Mouse (Mus musculus): Measurements from ENCODE around the gene Cyb561d2. TPM values are rescaled to one million over a fixed set of nuclear protein-coding genes. Genes with fewer than 3 reads are reported as not detected.

Cyb561d2 gene
- polyA plus RNA-seq, 1 experiment, result 33.1 TPM

GRCm38 (mm10) chr9:107586504-107586903 is 44.5 kb upstream of the Cyb561d2 start:
- peaks cover 16% of the 10 kb centered on the region for H3K36me3 ChIP-seq (ENCODE audit: control insufficient read depth, insufficient read depth, low read length)
- peak overlapping the region; percentile 3; the same call in 1 of the 2 replicates for H3K27ac ChIP-seq (ENCODE audit: insufficient read depth, low read length)
- WGBS, result 88% methylated on average over 5 of the region's 5 CpGs
- H3K4me1 ChIP-seq (ENCODE audit: control insufficient read depth, insufficient read depth, insufficient read length), result peaks cover 4% of the 10 kb centered on the region; the same call in 1 of the 2 replicates
- no peak for DNase-seq (ENCODE audit: low read depth in 1 of 2, low spot score in 2 of 2)
- no peak overlapping the region for H3K4me3 ChIP-seq (ENCODE audit: extremely low read depth, insufficient read depth, insufficient read length)
- TF ChIP-seq POLR2A (IDR thresholded peaks at IDR 0.05; ENCODE audit: low read depth, low read length) (no peak), CTCF (IDR thresholded peaks at IDR 0.05; ENCODE audit: extremely low read depth, insufficient read depth, insufficient read length, insufficient replicate concordance) (no peak)
- no peaks in the 10 kb centered on the region for H3K27me3 ChIP-seq (ENCODE audit: control insufficient read depth, insufficient read depth, low read length)

GRCm38 (mm10) chr9:107583174-107583573 is 41.2 kb upstream of the Cyb561d2 start:
- 97% methylated on average over 14 of the region's 14 CpGs for WGBS
- Histone ChIP-seq H3K4me3 (ENCODE audit: extremely low read depth, insufficient read depth, insufficient read length) (no peak overlapping the region), H3K27me3 (ENCODE audit: control insufficient read depth, insufficient read depth, low read length) (no peaks in the 10 kb centered on the region), H3K36me3 (ENCODE audit: control insufficient read depth, insufficient read depth, low read length) (no peaks in the 10 kb centered on the region), H3K27ac (ENCODE audit: insufficient read depth, low read length) (no peak overlapping the region), H3K4me1 (ENCODE audit: control insufficient read depth, insufficient read depth, insufficient read length) (peaks cover 14% of the 10 kb centered on the region; the same call in 1 of the 2 replicates)
- no peak for DNase-seq (ENCODE audit: low read depth in 1 of 2, low spot score in 2 of 2)
- TF ChIP-seq CTCF (IDR thresholded peaks at IDR 0.05; ENCODE audit: extremely low read depth, insufficient read depth, insufficient read length, insufficient replicate concordance), result no peak
- no peak for TF ChIP-seq POLR2A (IDR thresholded peaks at IDR 0.05; ENCODE audit: low read depth, low read length)

- no peak overlapping the region for H3K27ac ChIP-seq (ENCODE audit: insufficient read depth, low read length)
- TF ChIP-seq POLR2A (IDR thresholded peaks at IDR 0.05; ENCODE audit: low read depth, low read length) (no peak), CTCF (IDR thresholded peaks at IDR 0.05; ENCODE audit: extremely low read depth, insufficient read depth, insufficient read length, insufficient replicate concordance) (no peak)
- no peak overlapping the region for H3K4me3 ChIP-seq (ENCODE audit: extremely low read depth, insufficient read depth, insufficient read length)
- H3K27me3 ChIP-seq (ENCODE audit: control insufficient read depth, insufficient read depth, low read length), result no peaks in the 10 kb centered on the region
- peaks cover 11% of the 10 kb centered on the region; the same call in 1 of the 2 replicates for H3K4me1 ChIP-seq (ENCODE audit: control insufficient read depth, insufficient read depth, insufficient read length)
- 87% methylated on average over 7 of the region's 7 CpGs for WGBS
- H3K36me3 ChIP-seq (ENCODE audit: control insufficient read depth, insufficient read depth, low read length), result no peaks in the 10 kb centered on the region
- no peak for DNase-seq (ENCODE audit: low read depth in 1 of 2, low spot score in 2 of 2)
Measured at GRCm38 (mm10) chr9:107582509-107583062, 40.6 kb upstream of the Cyb561d2 start.

GRCm38 (mm10) chr9:107581584-107581983 is 39.6 kb upstream of the Cyb561d2 start:
- Histone ChIP-seq H3K36me3 (ENCODE audit: control insufficient read depth, insufficient read depth, low read length) (no peaks in the 10 kb centered on the region), H3K4me3 (ENCODE audit: extremely low read depth, insufficient read depth, insufficient read length) (0 out of 2 replicates have a peak overlapping the region, but pooled peaks have one; percentile 70), H3K27me3 (ENCODE audit: control insufficient read depth, insufficient read depth, low read length) (no peaks in the 10 kb centered on the region), H3K4me1 (ENCODE audit: control insufficient read depth, insufficient read depth, insufficient read length) (peaks cover 11% of the 10 kb centered on the region; the same call in 1 of the 2 replicates), H3K27ac (ENCODE audit: insufficient read depth, low read length) (no peak overlapping the region)
- DNase-seq (ENCODE audit: low read depth in 1 of 2, low spot score in 2 of 2), result no peak
- 60% methylated on average over 4 of the region's 4 CpGs for WGBS
- TF ChIP-seq CTCF (IDR thresholded peaks at IDR 0.05; ENCODE audit: extremely low read depth, insufficient read depth, insufficient read length, insufficient replicate concordance), result no peak
- TF ChIP-seq POLR2A (IDR thresholded peaks at IDR 0.05; ENCODE audit: low read depth, low read length), result no peak

GRCm38 (mm10) chr9:107580501-107581317 is 38.7 kb upstream of the Cyb561d2 start, which contains the start of gene Hyal3:
Gene Hyal3, plus strand, starts transcription at chr9:107580818.
- H3K4me3 ChIP-seq (ENCODE audit: extremely low read depth, insufficient read depth, insufficient read length), result peak within 1 kb of the TSS; percentile 70
- H3K27me3 ChIP-seq (ENCODE audit: control insufficient read depth, insufficient read depth, low read length), result no peaks in the 10 kb centered on the region
- H3K4me1 ChIP-seq (ENCODE audit: control insufficient read depth, insufficient read depth, insufficient read length), result peaks cover 11% of the 10 kb centered on the region; the same call in 1 of the 2 replicates
- peak; percentile 67 for TF ChIP-seq POLR2A (IDR thresholded peaks at IDR 0.05; ENCODE audit: low read depth, low read length)
- no peak for TF ChIP-seq CTCF (IDR thresholded peaks at IDR 0.05; ENCODE audit: extremely low read depth, insufficient read depth, insufficient read length, insufficient replicate concordance)
- peak; percentile 68 to 73 for DNase-seq (ENCODE audit: low read depth in 1 of 2, low spot score in 2 of 2)
- H3K27ac ChIP-seq (ENCODE audit: insufficient read depth, low read length), result peak within 1 kb of the TSS; percentile 74
- H3K36me3 ChIP-seq (ENCODE audit: control insufficient read depth, insufficient read depth, low read length), result no peaks in the 10 kb centered on the region
- WGBS, result under 1% methylated on average over 32 of the region's 32 CpGs

GRCm38 (mm10) chr9:107579023-107579900 is 37.3 kb upstream of the Cyb561d2 start:
- Histone ChIP-seq H3K27ac (ENCODE audit: insufficient read depth, low read length) (no peak overlapping the region), H3K27me3 (ENCODE audit: control insufficient read depth, insufficient read depth, low read length) (no peaks in the 10 kb centered on the region), H3K36me3 (ENCODE audit: control insufficient read depth, insufficient read depth, low read length) (no peaks in the 10 kb centered on the region), H3K4me3 (ENCODE audit: extremely low read depth, insufficient read depth, insufficient read length) (no peak overlapping the region), H3K4me1 (ENCODE audit: control insufficient read depth, insufficient read depth, insufficient read length) (peaks cover 11% of the 10 kb centered on the region; the same call in 1 of the 2 replicates)
- WGBS, result 88% methylated on average over 14 of the region's 14 CpGs
- TF ChIP-seq POLR2A (IDR thresholded peaks at IDR 0.05; ENCODE audit: low read depth, low read length) (no peak), CTCF (IDR thresholded peaks at IDR 0.05; ENCODE audit: extremely low read depth, insufficient read depth, insufficient read length, insufficient replicate concordance) (no peak)
- no peak for DNase-seq (ENCODE audit: low read depth in 1 of 2, low spot score in 2 of 2)

Measured in spleen, adult 2 months (tissue).